Mouse (Mus musculus): Measurements from ENCODE around the gene Cdkn2aip. TPM values are rescaled to one million over a fixed set of nuclear protein-coding genes. Genes with fewer than 3 reads are reported as not detected.
A peak's percentile ranks its signal among the peaks of the same experiment; 100 is the strongest.

Gene Cdkn2aip
- polyA plus RNA-seq, 1 experiment from 2014 or later, result 22.9 TPM

GRCm38 (mm10) chr8:47676224-47676623 lies 37.5 kb downstream of the Cdkn2aip start:
- Histone ChIP-seq H3K27me3 (no peaks in the 10 kb centered on the region), H3K36me3 (no peaks in the 10 kb centered on the region), H3K27ac (replicated peaks) (peak overlapping the region; percentile 98), H3K9me3 (replicated peaks) (no peaks in the 10 kb centered on the region), H3K4me3 (replicated peaks) (peak overlapping the region; percentile 92), H3K9ac (peak overlapping the region; percentile 77; the same call in 1 of the 2 replicates), H3K4me1 (0 out of 2 replicates have a peak, but pooled peaks cover 2% of the 10 kb centered on the region), H3K4me2 (replicated peaks) (peak overlapping the region; percentile 73)
- no peak for ATAC-seq (ENCODE audit: insufficient number of reproducible peaks, low FRiP score, low TSS enrichment, low read depth)
- 1% methylated on average over 15 of the region's 15 CpGs for WGBS

GRCm38 (mm10) chr8:47675786-47676185 lies 37.9 kb downstream of the Cdkn2aip start:
- Histone ChIP-seq H3K27me3 (no peaks in the 10 kb centered on the region), H3K9ac (peak overlapping the region; percentile 77), H3K4me1 (0 out of 2 replicates have a peak, but pooled peaks cover 2% of the 10 kb centered on the region), H3K4me2 (replicated peaks) (peak overlapping the region; percentile 73), H3K9me3 (replicated peaks) (no peaks in the 10 kb centered on the region), H3K36me3 (no peaks in the 10 kb centered on the region), H3K27ac (replicated peaks) (peak overlapping the region; percentile 98), H3K4me3 (replicated peaks) (peak overlapping the region; percentile 92)
- ATAC-seq (ENCODE audit: insufficient number of reproducible peaks, low FRiP score, low TSS enrichment, low read depth), result no peak; the same call in 1 of the 2 replicates
- WGBS, result 0% methylated on average over 20 of the region's 20 CpGs

- Histone ChIP-seq H3K9me3 (replicated peaks) (no peaks in the 10 kb centered on the region), H3K9ac (peak within 1 kb of the TSS; percentile 90), H3K4me3 (replicated peaks) (peak within 1 kb of the TSS; percentile 92), H3K27me3 (no peaks in the 10 kb centered on the region), H3K27ac (replicated peaks) (peak within 1 kb of the TSS; percentile 98), H3K4me2 (replicated peaks) (peak within 1 kb of the TSS; percentile 73), H3K4me1 (0 out of 2 replicates have a peak, but pooled peaks cover 2% of the 10 kb centered on the region), H3K36me3 (no peaks in the 10 kb centered on the region)
- ATAC-seq (ENCODE audit: insufficient number of reproducible peaks, low FRiP score, low TSS enrichment, low read depth), result peak; percentile 94
- under 1% methylated on average over 94 of the region's 106 CpGs for WGBS
These were observed 38.7 kb downstream of the Cdkn2aip start, which contains the start of gene Ing2 for GRCm38 (mm10) chr8:47674777-47675710. TSS of gene Ing2 (minus strand) at chr8:47675556.

- peak overlapping the region; percentile 90 for H3K9ac ChIP-seq
- H3K9me3 ChIP-seq (replicated peaks), result no peaks in the 10 kb centered on the region
- under 1% methylated on average over 51 of the region's 59 CpGs for WGBS
- ATAC-seq (ENCODE audit: insufficient number of reproducible peaks, low FRiP score, low TSS enrichment, low read depth), result no peak; the same call in 1 of the 2 replicates
- 0 out of 2 replicates have a peak, but pooled peaks cover 2% of the 10 kb centered on the region for H3K4me1 ChIP-seq
- H3K36me3 ChIP-seq, result no peaks in the 10 kb centered on the region
- peak overlapping the region; percentile 98 for H3K27ac ChIP-seq (replicated peaks)
- H3K4me3 ChIP-seq (replicated peaks), result peak overlapping the region; percentile 92
- peak overlapping the region; percentile 69 for H3K4me2 ChIP-seq (replicated peaks)
- H3K27me3 ChIP-seq, result no peaks in the 10 kb centered on the region
These were observed 39.5 kb downstream of the Cdkn2aip start for GRCm38 (mm10) chr8:47674140-47674776.

- H3K4me2 ChIP-seq (replicated peaks), result peak overlapping the region; percentile 69
- peaks cover 5% of the 10 kb centered on the region; the same call in 1 of the 2 replicates for H3K36me3 ChIP-seq
- H3K4me3 ChIP-seq (replicated peaks), result peak overlapping the region; percentile 92
- WGBS, result under 1% methylated on average over 53 of the region's 53 CpGs
- H3K27me3 ChIP-seq, result no peaks in the 10 kb centered on the region
- H3K9ac ChIP-seq, result peak overlapping the region; percentile 90
- H3K9me3 ChIP-seq (replicated peaks), result no peaks in the 10 kb centered on the region
- peak overlapping the region; percentile 98 for H3K27ac ChIP-seq (replicated peaks)
- 0 out of 2 replicates have a peak, but pooled peaks cover 2% of the 10 kb centered on the region for H3K4me1 ChIP-seq
- ATAC-seq (ENCODE audit: insufficient number of reproducible peaks, low FRiP score, low TSS enrichment, low read depth), result peak; percentile 53
These were observed 40.2 kb downstream of the Cdkn2aip start for GRCm38 (mm10) chr8:47673317-47674139.

- H3K4me1 ChIP-seq, result no peaks in the 10 kb centered on the region
- H3K4me2 ChIP-seq (replicated peaks), result no peak overlapping the region
- no peak overlapping the region for H3K4me3 ChIP-seq (replicated peaks)
- no peak overlapping the region for H3K9ac ChIP-seq
- no peak overlapping the region for H3K27ac ChIP-seq (replicated peaks)
- peaks cover 25% of the 10 kb centered on the region; the same call in 1 of the 2 replicates for H3K36me3 ChIP-seq
- ATAC-seq (ENCODE audit: insufficient number of reproducible peaks, low FRiP score, low TSS enrichment, low read depth), result no peak
- 84% methylated on average over 8 of the region's 8 CpGs for WGBS
- no peaks in the 10 kb centered on the region for H3K27me3 ChIP-seq
- H3K9me3 ChIP-seq (replicated peaks), result no peaks in the 10 kb centered on the region; the same call in 1 of the 2 replicates
These were observed 49.4 kb downstream of the Cdkn2aip start for GRCm38 (mm10) chr8:47664231-47664785.

- 78% methylated on average over 5 of the region's 5 CpGs for WGBS
- H3K4me1 ChIP-seq, result no peaks in the 10 kb centered on the region
- H3K9me3 ChIP-seq (replicated peaks), result no peaks in the 10 kb centered on the region; the same call in 1 of the 2 replicates
- no peak overlapping the region for H3K4me2 ChIP-seq (replicated peaks)
- H3K9ac ChIP-seq, result no peak overlapping the region
- no peaks in the 10 kb centered on the region for H3K27me3 ChIP-seq
- no peak overlapping the region for H3K27ac ChIP-seq (replicated peaks)
- H3K36me3 ChIP-seq, result peaks cover 19% of the 10 kb centered on the region; the same call in 1 of the 2 replicates
- no peak for ATAC-seq (ENCODE audit: insufficient number of reproducible peaks, low FRiP score, low TSS enrichment, low read depth)
- no peak overlapping the region for H3K4me3 ChIP-seq (replicated peaks)
These were observed 50.5 kb downstream of the Cdkn2aip start for GRCm38 (mm10) chr8:47663201-47663600.

- ATAC-seq (ENCODE audit: insufficient number of reproducible peaks, low FRiP score, low TSS enrichment, low read depth), result no peak
- Histone ChIP-seq H3K4me1 (no peaks in the 10 kb centered on the region), H3K36me3 (peaks cover 14% of the 10 kb centered on the region; the same call in 1 of the 2 replicates), H3K9ac (no peak overlapping the region), H3K27me3 (no peaks in the 10 kb centered on the region), H3K9me3 (replicated peaks) (no peaks in the 10 kb centered on the region; the same call in 1 of the 2 replicates), H3K4me3 (replicated peaks) (no peak overlapping the region), H3K27ac (replicated peaks) (no peak overlapping the region), H3K4me2 (replicated peaks) (no peak overlapping the region)
- WGBS, result 73% methylated on average over 5 of the region's 5 CpGs
These were observed 51.0 kb downstream of the Cdkn2aip start for GRCm38 (mm10) chr8:47662716-47663115.

GRCm38 (mm10) chr8:47660394-47660793 lies 53.3 kb downstream of the Cdkn2aip start:
- no peak for ATAC-seq (ENCODE audit: insufficient number of reproducible peaks, low FRiP score, low TSS enrichment, low read depth)
- no peaks in the 10 kb centered on the region for H3K4me1 ChIP-seq

GRCm38 (mm10) chr8:47659463-47659862 lies 54.3 kb downstream of the Cdkn2aip start:
- Histone ChIP-seq H3K9ac (no peak overlapping the region), H3K36me3 (no peaks in the 10 kb centered on the region; the same call in 1 of the 2 replicates), H3K27me3 (no peaks in the 10 kb centered on the region), H3K4me1 (no peaks in the 10 kb centered on the region), H3K27ac (replicated peaks) (no peak overlapping the region), H3K4me3 (replicated peaks) (no peak overlapping the region), H3K4me2 (replicated peaks) (no peak overlapping the region), H3K9me3 (replicated peaks) (no peaks in the 10 kb centered on the region)
- 90% methylated on average over 5 of the region's 5 CpGs for WGBS
- no peak for ATAC-seq (ENCODE audit: insufficient number of reproducible peaks, low FRiP score, low TSS enrichment, low read depth)

More at GRCm38 (mm10) chr8:47660394-47660793, 53.3 kb downstream of the Cdkn2aip start:
- H3K4me3 ChIP-seq (replicated peaks), result no peak overlapping the region
- no peak overlapping the region for H3K4me2 ChIP-seq (replicated peaks)
- no peak overlapping the region for H3K9ac ChIP-seq
- H3K27ac ChIP-seq (replicated peaks), result no peak overlapping the region
- H3K36me3 ChIP-seq, result no peaks in the 10 kb centered on the region; the same call in 1 of the 2 replicates
- WGBS, result 89% methylated on average over 7 of the region's 7 CpGs
- no peaks in the 10 kb centered on the region for H3K9me3 ChIP-seq (replicated peaks)
- no peaks in the 10 kb centered on the region for H3K27me3 ChIP-seq
